Mouse (Mus musculus) MEL (cell line): ENCODE results near the gene Gla. TPM values are rescaled to one million over a fixed set of nuclear protein-coding genes. Genes with fewer than 3 reads are reported as not detected.

Experiments
- DNase-seq: peaks from one replicate; pipeline ENCODE4 v3.0.0; 2011; ENCODE audit warnings: low read depth, low spot score
- H3K27ac ChIP-seq: 2 replicates; pipeline ENCODE4 v1.5.1; 2012; ENCODE audit warnings: low read depth, mild to moderate bottlenecking, control low read depth, low read length, moderate library complexity; ENCODE audit not compliant: control insufficient read depth
- H3K27me3 ChIP-seq, 2 experiments: fragments of 150-350 bp in 1 of 2; sonication (generic) in 1 of 2; 2 replicates each; pipeline ENCODE4 v1.6.1; 2012; ENCODE audit warnings: low read length in 2 of 2, mild to moderate bottlenecking in 2 of 2, improper control_type of control experiment in 1 of 2, moderate library complexity in 1 of 2; ENCODE audit not compliant: insufficient read depth in 2 of 2, control insufficient read depth in 1 of 2
- H3K36me3 ChIP-seq, 2 experiments: 2 replicates each; pipeline ENCODE4 v1.6.1; 2012 to 2014; ENCODE audit warnings: low read length in 2 of 2, improper control_type of control experiment in 1 of 2, inconsistent platforms in 1 of 2, mild to moderate bottlenecking in 1 of 2; ENCODE audit not compliant: insufficient read depth in 2 of 2, control insufficient read depth in 1 of 2
- H3K4me1 ChIP-seq, 2 experiments: fragments of 150-350 bp in 1 of 2; sonication (generic) in 1 of 2; 2 replicates each; pipeline ENCODE4 v1.6.1; 2012; ENCODE audit warnings: low read length in 2 of 2, improper control_type of control experiment in 1 of 2, mild to moderate bottlenecking in 1 of 2; ENCODE audit not compliant: insufficient read depth in 2 of 2, control insufficient read depth in 1 of 2
- H3K4me3 ChIP-seq, 2 experiments: fragments of 150-350 bp in 1 of 2; sonication (generic) in 1 of 2; 2 replicates each; pipeline ENCODE4 v1.5.1; 2012; ENCODE audit warnings: low read depth in 2 of 2, low read length in 2 of 2, mild to moderate bottlenecking in 2 of 2, moderate library complexity in 2 of 2, control low read depth in 1 of 2, improper control_type of control experiment in 1 of 2; ENCODE audit not compliant: control insufficient read depth in 1 of 2, insufficient read depth in 1 of 2
- H3K79me2 ChIP-seq: 2 replicates; pipeline ENCODE4 v1.6.1; 2012; ENCODE audit warnings: mild to moderate bottlenecking, low read length, moderate library complexity; ENCODE audit not compliant: control insufficient read depth, poor library complexity, insufficient read depth
- H3K9ac ChIP-seq: 2 replicates; pipeline ENCODE4 v1.6.1; 2012; ENCODE audit warnings: low read depth, mild to moderate bottlenecking, control low read depth, low read length, moderate library complexity; ENCODE audit not compliant: control insufficient read depth, poor library complexity, severe bottlenecking
- H3K9me3 ChIP-seq: fragments of 150-350 bp; sonication (generic); replicated peaks from 2 replicates; pipeline ENCODE4 v1.6.1; 2012; ENCODE audit warnings: mild to moderate bottlenecking, low read length, improper control_type of control experiment, moderate library complexity; ENCODE audit not compliant: insufficient read depth
- BHLHE40 ChIP-seq: IDR thresholded peaks from 2 replicates; pipeline ENCODE4 v1.6.1; 2012; ENCODE audit warnings: low read depth, mild to moderate bottlenecking, inconsistent platforms, low read length, improper control_type of control experiment, borderline replicate concordance
- CHD2 ChIP-seq: IDR thresholded peaks from 2 replicates; pipeline ENCODE4 v1.6.1; 2011; ENCODE audit warnings: low read length, improper control_type of control experiment
- CTCF ChIP-seq, 3 experiments: IDR thresholded peaks in 2 of 3; conservative IDR thresholded peaks in 1 of 3; 2 replicates each; pipeline ENCODE4 v1.5.1; 2011 to 2012; ENCODE audit warnings: low read length in 3 of 3, low read depth in 2 of 3, mild to moderate bottlenecking in 2 of 3, improper control_type of control experiment in 1 of 3, inconsistent platforms in 1 of 3, mixed read lengths in 1 of 3, moderate library complexity in 1 of 3; ENCODE audit not compliant: control insufficient read depth in 1 of 3, insufficient read depth in 1 of 3, poor library complexity in 1 of 3, severe bottlenecking in 1 of 3
- E2F4 ChIP-seq: IDR thresholded peaks from 2 replicates; pipeline ENCODE4 v1.6.1; 2011; ENCODE audit warnings: low read depth, low read length, improper control_type of control experiment, borderline replicate concordance
- ETS1 ChIP-seq: IDR thresholded peaks from 2 replicates; pipeline ENCODE4 v1.6.1; 2012; ENCODE audit warnings: low read depth, mild to moderate bottlenecking, inconsistent platforms, low read length, improper control_type of control experiment, moderate library complexity
- GABPA ChIP-seq: IDR thresholded peaks from 2 replicates; pipeline ENCODE4 v1.6.1; 2012; ENCODE audit warnings: low read depth, mild to moderate bottlenecking, inconsistent platforms, low read length, improper control_type of control experiment, moderate library complexity
- GATA1 ChIP-seq: IDR thresholded peaks from 2 replicates; pipeline ENCODE4 v1.6.1; 2011; ENCODE audit warnings: low read depth, low read length, improper control_type of control experiment
- JUND ChIP-seq: IDR thresholded peaks from 2 replicates; pipeline ENCODE4 v1.6.1; 2011; ENCODE audit warnings: low read depth, mild to moderate bottlenecking, improper control_type of control experiment, low read length
- MAFK ChIP-seq: IDR thresholded peaks from 2 replicates; pipeline ENCODE4 v1.6.1; 2011; ENCODE audit warnings: low read depth, mild to moderate bottlenecking, low read length, improper control_type of control experiment, borderline replicate concordance
- MEF2A ChIP-seq: IDR thresholded peaks from 2 replicates; pipeline ENCODE4 v1.6.1; 2014; ENCODE audit warnings: low read depth, mild to moderate bottlenecking, inconsistent platforms, low read length, improper control_type of control experiment; ENCODE audit not compliant: poor library complexity, insufficient replicate concordance, severe bottlenecking; ENCODE audit errors: extremely low read depth
- MXI1 ChIP-seq: IDR thresholded peaks from 2 replicates; pipeline ENCODE4 v1.6.1; 2011; ENCODE audit warnings: mild to moderate bottlenecking, low read depth, low read length, improper control_type of control experiment
- MYB ChIP-seq: IDR thresholded peaks from 2 replicates; pipeline ENCODE4 v1.6.1; 2011; ENCODE audit warnings: mild to moderate bottlenecking, low read depth, low read length, improper control_type of control experiment
- MYC ChIP-seq: IDR thresholded peaks from 2 replicates; pipeline ENCODE4 v1.6.1; 2011; ENCODE audit warnings: low read depth, mild to moderate bottlenecking, low read length, improper control_type of control experiment, moderate library complexity
- POLR2AphosphoS2 ChIP-seq: IDR thresholded peaks from 2 replicates; pipeline ENCODE4 v1.6.1; 2011; ENCODE audit warnings: low read length, improper control_type of control experiment
- RAD21 ChIP-seq: IDR thresholded peaks from 2 replicates; pipeline ENCODE4 v1.6.1; 2011; ENCODE audit warnings: mild to moderate bottlenecking, low read depth, low read length, improper control_type of control experiment
- RCOR1 ChIP-seq: IDR thresholded peaks from 2 replicates; pipeline ENCODE4 v1.6.1; 2012; ENCODE audit warnings: low read depth, mild to moderate bottlenecking, inconsistent platforms, low read length, improper control_type of control experiment
- TAL1 ChIP-seq: IDR thresholded peaks from 2 replicates; pipeline ENCODE4 v1.6.1; 2012; ENCODE audit warnings: mild to moderate bottlenecking, inconsistent platforms, low read length, moderate library complexity, mixed read lengths
- TCF12 ChIP-seq: IDR thresholded peaks from 2 replicates; pipeline ENCODE4 v1.6.1; 2014; ENCODE audit warnings: low read depth, mild to moderate bottlenecking, inconsistent platforms, low read length, improper control_type of control experiment, moderate library complexity
- ZKSCAN1 ChIP-seq: IDR thresholded peaks from 2 replicates; pipeline ENCODE4 v1.6.1; 2012; ENCODE audit warnings: low read depth, mild to moderate bottlenecking, inconsistent platforms, low read length, improper control_type of control experiment, moderate library complexity
- ZMIZ1 ChIP-seq: IDR thresholded peaks from 2 replicates; pipeline ENCODE4 v1.6.1; 2012; ENCODE audit warnings: low read depth, mild to moderate bottlenecking, inconsistent platforms, low read length, improper control_type of control experiment, moderate library complexity
- polyA plus RNA-seq, 2 experiments: library from polyadenylated mRNA; stranded (reverse) in 1 of 2; unstranded in 1 of 2; fragments of >175 nt in 1 of 2; fragments of >200 nt in 1 of 2; gene quantifications; 2 replicates each; pipeline versions ENCODE4 v1.2.1 to v1.2.4; 2012; ENCODE audit warnings: low replicate concordance in 2 of 2, low read depth in 1 of 2; ENCODE audit not compliant: insufficient read length in 2 of 2, insufficient read depth in 1 of 2, missing spikeins in 1 of 2
- total RNA-seq: library from RNA; depleted of rRNA; stranded (reverse); fragments of 300-350 nt; gene quantifications from 2 replicates; pipeline ENCODE4 v1.2.3, GENCODE M21; 2012

Gla gene
- total and polyA plus RNA-seq, 3 experiments, result 10.2 to 17.0 TPM; not detected in 1

DNA sequence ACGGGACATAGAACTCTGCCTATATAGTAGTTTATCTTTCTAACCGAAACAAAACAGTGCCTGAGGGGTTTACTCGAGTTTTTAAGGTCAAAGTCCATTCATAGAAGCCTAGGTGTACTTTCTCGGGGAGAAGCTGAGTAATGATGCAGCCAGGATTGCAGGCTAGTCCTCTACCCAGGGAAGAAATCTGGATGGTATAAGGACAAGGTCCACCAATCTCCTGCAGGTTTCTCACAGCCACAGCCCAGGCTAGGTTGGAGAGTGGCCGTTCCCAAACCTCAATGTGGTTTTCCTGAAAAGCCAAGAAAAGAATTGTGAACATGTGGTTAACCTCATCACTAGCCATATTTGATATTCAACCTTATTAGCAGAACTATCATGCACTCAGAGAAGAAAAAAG lies 11.1 kb downstream of the Gla start:
- no peak for TF ChIP-seq GATA1
- no peak for TF ChIP-seq JUND
- TF ChIP-seq MYC, result no peak
- no peak for TF ChIP-seq ZKSCAN1
- no peak for TF ChIP-seq BHLHE40
- DNase-seq, result peak; percentile 61
- H3K36me3 ChIP-seq, result peaks cover 18 to 23% of the 10 kb centered on the region in 2 experiments
- peaks cover 27% of the 10 kb centered on the region for H3K79me2 ChIP-seq
- H3K4me1 ChIP-seq, result peaks cover 0 to 4% of the 10 kb centered on the region in 2 experiments; a peak in 2 of 4 replicates
- no peaks in the 10 kb centered on the region for H3K9me3 ChIP-seq
- no peak overlapping the region for H3K4me3 ChIP-seq
- peak overlapping the region; percentile 18 for H3K27ac ChIP-seq
- H3K27me3 ChIP-seq, result no peaks in the 10 kb centered on the region
- H3K9ac ChIP-seq, result no peak overlapping the region

DNA sequence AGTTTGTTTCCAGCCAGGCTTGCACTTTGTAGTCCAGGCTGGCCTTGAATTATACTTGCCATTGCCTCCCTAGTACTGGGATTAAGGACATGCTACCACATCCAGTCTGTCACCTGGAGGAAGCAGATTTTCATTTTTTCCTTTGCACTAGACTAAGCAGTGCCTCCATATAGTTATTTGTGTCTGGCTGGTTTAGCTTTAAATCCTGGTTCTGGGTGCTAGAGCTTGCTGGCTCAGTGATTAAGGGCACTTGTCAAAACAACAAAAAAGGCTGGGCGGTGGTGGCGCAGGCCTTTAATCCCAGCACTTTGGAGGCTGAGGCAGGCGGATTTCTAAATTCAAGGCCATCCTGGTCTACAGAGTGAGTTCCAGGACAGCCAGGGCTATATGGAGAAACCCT lies 11.9 kb downstream of the Gla start:
- Histone ChIP-seq H3K9me3 (no peaks in the 10 kb centered on the region), H3K9ac (peak overlapping the region; percentile 69), H3K4me1 (peaks cover 6 to 12% of the 10 kb centered on the region in 2 experiments; a peak in 3 of 4 replicates), H3K36me3 (peaks cover 18 to 31% of the 10 kb centered on the region in 2 experiments), H3K27ac (peak overlapping the region; percentile 45), H3K27me3 (no peaks in the 10 kb centered on the region), H3K79me2 (peaks cover 35% of the 10 kb centered on the region), H3K4me3 (no peak overlapping the region)
- no peak for TF ChIP-seq GABPA
- TF ChIP-seq E2F4, result no peak
- no peak for TF ChIP-seq CTCF (IDR thresholded peaks at IDR 0.05 in 2 of 3, conservative IDR thresholded peaks at IDR 0.05 in 1 of 3; ENCODE audit: control insufficient read depth in 1 of 3, insufficient read depth in 1 of 3, low read depth in 2 of 3, low read length in 3 of 3, poor library complexity in 1 of 3, severe bottlenecking in 1 of 3)
- TF ChIP-seq POLR2AphosphoS2, result no peak
- no peak for TF ChIP-seq ETS1
- TF ChIP-seq TAL1, result no peak
- TF ChIP-seq MXI1, result no peak
- no peak for TF ChIP-seq RAD21
- TF ChIP-seq ZMIZ1, result no peak
- no peak for TF ChIP-seq TCF12
- no peak for TF ChIP-seq ZKSCAN1
- no peak for TF ChIP-seq MYB
- no peak for TF ChIP-seq JUND
- no peak for TF ChIP-seq MAFK
- TF ChIP-seq MEF2A, result no peak
- TF ChIP-seq CHD2, result no peak
- TF ChIP-seq RCOR1, result no peak
- DNase-seq, result peak; percentile 52
